In genomic region chr19:56939826-56940225, GRCm38 (mm10) we compare ENCODE assay signal across 9 mouse cellular contexts.
DNase-seq lines count a peak whose midpoint lies in the region; ATAC-seq lines count a peak whose summit lies in the region.
"Had no signal": no experiment of that assay in that cellular context is flagged by ENCODE, and none has a peak within 500 bp of the region (broad histone marks: within the 10 kb centered on the region; RNA-seq: fewer than 3 reads in every experiment).

No protein-coding gene starts in this region.

- H3K36me3 ChIP-seq in limb, embryonic 13.5 days, result no peaks in the 10 kb centered on the region
- H3K36me3 ChIP-seq in limb, embryonic 10.5 days, result no peaks in the 10 kb centered on the region
- H3K36me3 ChIP-seq in hindbrain, embryonic 16.5 days (ENCODE audit: control insufficient read depth, insufficient read depth, low read length), result no peaks in the 10 kb centered on the region
- H3K36me3 ChIP-seq: liver, embryonic 12.5 days had no signal

- H3K27me3 ChIP-seq in limb, embryonic 13.5 days, result no peaks in the 10 kb centered on the region
- no peaks in the 10 kb centered on the region for H3K27me3 ChIP-seq in limb, embryonic 10.5 days (ENCODE audit: low read depth, poor library complexity, severe bottlenecking)
- no peaks in the 10 kb centered on the region for H3K27me3 ChIP-seq in hindbrain, embryonic 16.5 days (replicated peaks; ENCODE audit: control insufficient read depth, insufficient read depth, low read length)
- H3K27me3 ChIP-seq: liver, embryonic 12.5 days had no signal

- no peaks in the 10 kb centered on the region for H3K9me3 ChIP-seq in limb, embryonic 13.5 days
- H3K9me3 ChIP-seq in limb, embryonic 10.5 days (replicated peaks), result no peaks in the 10 kb centered on the region
- H3K9me3 ChIP-seq in hindbrain, embryonic 16.5 days (ENCODE audit: control insufficient read depth, low read length), result no peaks in the 10 kb centered on the region
- H3K9me3 ChIP-seq: liver, embryonic 12.5 days had no signal

- no peak overlapping the region for H3K4me3 ChIP-seq in limb, embryonic 13.5 days
- no peak overlapping the region for H3K4me3 ChIP-seq in limb, embryonic 10.5 days
- H3K4me3 ChIP-seq in hindbrain, embryonic 16.5 days (ENCODE audit: low read length), result no peak overlapping the region
- H3K4me3 ChIP-seq: liver, embryonic 12.5 days had no signal

- peaks cover 6% of the 10 kb centered on the region; the same call in 1 of the 2 replicates for H3K4me1 ChIP-seq in limb, embryonic 13.5 days
- peaks cover 14% of the 10 kb centered on the region for H3K4me1 ChIP-seq in limb, embryonic 10.5 days
- H3K4me1 ChIP-seq in hindbrain, embryonic 16.5 days (ENCODE audit: control insufficient read depth, insufficient read depth, low read depth, low read length), result no peaks in the 10 kb centered on the region
- H3K4me1 ChIP-seq: liver, embryonic 12.5 days had no signal

- H3K4me2 ChIP-seq in limb, embryonic 13.5 days (replicated peaks), result no peak overlapping the region
- H3K4me2 ChIP-seq in hindbrain, embryonic 16.5 days (ENCODE audit: low read length), result no peak overlapping the region
- H3K4me2 ChIP-seq: liver, embryonic 12.5 days had no signal

- no peak overlapping the region for H3K9ac ChIP-seq in limb, embryonic 13.5 days
- no peak overlapping the region for H3K9ac ChIP-seq in hindbrain, embryonic 16.5 days (ENCODE audit: low read depth, low read length)
- H3K9ac ChIP-seq: liver, embryonic 12.5 days had no signal

- no peak for DNase-seq in limb, embryonic 10.5 days (ENCODE audit: low spot score)
- DNase-seq in adrenal gland, adult 8-10 months, result peak; percentile 47
- DNase-seq in gastrocnemius, postnatal 36 days, result peak; percentile 65 to 76
- DNase-seq in kidney, postnatal 4 days, result peak; percentile 67 to 80
- DNase-seq in thymus, postnatal 25 days, result no peak
- DNase-seq in layer of hippocampus, postnatal 14 days (ENCODE audit: low spot score in 2 of 2), result no peak

- 84% methylated on average over 9 of the region's 9 CpGs for WGBS in limb, embryonic 13.5 days
- WGBS in limb, embryonic 10.5 days, result 85% methylated on average over 9 of the region's 9 CpGs
- 74% methylated on average over 9 of the region's 9 CpGs for WGBS in hindbrain, embryonic 16.5 days

- peak; percentile 36; the same call in 1 of the 2 replicates for ATAC-seq in limb, embryonic 13.5 days (ENCODE audit: low FRiP score, low read depth)
- ATAC-seq in hindbrain, embryonic 16.5 days, result no peak
- ATAC-seq: liver, embryonic 12.5 days had no signal

- no peak overlapping the region for H3K27ac ChIP-seq in limb, embryonic 13.5 days
- no peak overlapping the region for H3K27ac ChIP-seq in limb, embryonic 10.5 days
- no peak overlapping the region for H3K27ac ChIP-seq in hindbrain, embryonic 16.5 days (ENCODE audit: low read depth, low read length)
- H3K27ac ChIP-seq: liver, embryonic 12.5 days had no signal

- intact Hi-C loops in gastrocnemius, postnatal 36 days (cut with DNase I), result no loop called here

Comparison
In these comparisons a context has a peak if more than half of its experiments do, and no peak if none do; other contexts are left out.
1. DNase-seq: peak in adrenal gland, adult 8-10 months (single experiment), gastrocnemius, postnatal 36 days (2 of 2) and kidney, postnatal 4 days (2 of 2); none in limb, embryonic 10.5 days (single experiment), thymus, postnatal 25 days (single experiment) and layer of hippocampus, postnatal 14 days (0 of 2).